Mouse (Mus musculus) thymus, adult 2 months (tissue): ENCODE data around the gene Dgki. TPM values are rescaled to one million over a fixed set of nuclear protein-coding genes. Genes with fewer than 3 reads are reported as not detected.

Experiments used
- DNase-seq: peaks from one replicate; pipeline ENCODE4 v3.0.0; 2021
- H3K27ac ChIP-seq: fragments of 200-500 bp; 2 replicates; pipeline ENCODE4 v1.5.1; 2012; ENCODE audit warnings: low read length, control low read depth; ENCODE audit not compliant: control insufficient read depth, insufficient read depth
- H3K27me3 ChIP-seq: fragments of 200-500 bp; 2 replicates; pipeline ENCODE4 v1.6.1; 2012; ENCODE audit warnings: mild to moderate bottlenecking, low read length, moderate library complexity, mixed read lengths; ENCODE audit not compliant: control insufficient read depth, insufficient read depth
- H3K36me3 ChIP-seq: fragments of 200-500 bp; 2 replicates; pipeline ENCODE4 v1.6.1; 2012; ENCODE audit warnings: mild to moderate bottlenecking, low read length, moderate library complexity; ENCODE audit not compliant: control insufficient read depth, insufficient read depth
- H3K4me1 ChIP-seq: fragments of 200-500 bp; replicated peaks from 2 replicates; pipeline ENCODE4 v1.6.1; 2012; ENCODE audit warnings: low read length; ENCODE audit not compliant: control insufficient read depth, insufficient read depth
- H3K4me3 ChIP-seq: fragments of 200-500 bp; 2 replicates; pipeline ENCODE4 v1.5.1; 2012; ENCODE audit warnings: mild to moderate bottlenecking, low read length, control low read depth, moderate library complexity; ENCODE audit not compliant: control insufficient read depth, insufficient read depth
- CTCF ChIP-seq: fragments of 200-500 bp; IDR thresholded peaks from 2 replicates; pipeline ENCODE4 v1.5.1; 2012; ENCODE audit warnings: mild to moderate bottlenecking, control low read depth, low read length, moderate library complexity, borderline replicate concordance; ENCODE audit not compliant: control insufficient read depth, poor library complexity, insufficient read depth; ENCODE audit errors: extremely low read depth
- POLR2A ChIP-seq: fragments of 200-500 bp; IDR thresholded peaks from 2 replicates; pipeline ENCODE4 v1.6.1; 2012; ENCODE audit warnings: mild to moderate bottlenecking, low read length, control low read depth, moderate library complexity; ENCODE audit not compliant: control insufficient read depth, poor library complexity, insufficient read depth; ENCODE audit errors: extremely low read depth
- WGBS: fragments of 180-500 bp; shearing (Covaris S2); methylation state at CpG from one replicate; pipeline ENCODE4 v1.1.7; 2018; 5-methylcytosine and 5-hydroxymethylcytosine counted together
- polyA plus RNA-seq: library from polyadenylated mRNA; depleted of rRNA; stranded (reverse); fragments of >200 nt; gene quantifications from 2 replicates; pipeline ENCODE4 v1.2.3, GENCODE M21; 2012

Gene Dgki
- polyA plus RNA-seq, 1 experiment = 0.15 TPM

GRCm38 (mm10) chr6:36810448-36810847 lies 489.5 kb downstream of the Dgki start:
- Histone ChIP-seq H3K27me3 (no peaks in the 10 kb centered on the region), H3K4me3 (no peak overlapping the region), H3K4me1 (no peaks in the 10 kb centered on the region), H3K27ac (no peak overlapping the region), H3K36me3 (no peaks in the 10 kb centered on the region)
- no peak for DNase-seq
- TF ChIP-seq POLR2A (no peak), CTCF (no peak)
- 36% methylated on average over 5 of the region's 5 CpGs for WGBS

DNA sequence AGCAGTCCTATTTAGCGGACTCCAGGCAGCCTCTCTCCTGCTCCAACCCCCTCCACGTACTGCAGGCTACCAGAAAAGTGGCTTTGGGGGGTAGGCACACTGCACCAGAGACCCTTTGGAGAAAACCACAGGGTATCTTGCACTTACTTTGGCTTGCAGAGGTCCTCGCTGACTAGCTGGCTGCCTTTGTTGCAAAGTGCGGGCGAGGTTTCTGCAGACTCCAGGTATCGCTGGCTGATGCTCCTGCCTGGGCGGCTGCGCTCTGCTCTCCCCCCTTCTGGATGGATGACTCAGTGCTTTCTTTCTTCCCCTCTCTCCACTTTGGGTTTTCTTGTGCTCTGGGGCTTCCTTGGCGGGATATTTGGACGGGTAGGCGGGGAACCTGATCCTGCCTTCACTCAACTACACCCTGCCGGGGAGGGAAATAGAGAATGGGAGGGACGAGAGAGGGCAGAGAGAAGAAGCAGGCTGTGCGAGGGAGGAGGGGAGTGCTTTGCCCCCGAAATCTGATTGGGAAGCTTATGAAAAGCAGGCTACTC lies 490.2 kb downstream of the Dgki start, which contains the start of gene Ptn:
Ptn (minus strand) TSS at position 474 of the 539 bp plus-strand sequence.
- 8% methylated on average over 15 of the region's 15 CpGs for WGBS
- DNase-seq = no peak
- no peaks in the 10 kb centered on the region for H3K36me3 ChIP-seq
- no peak within 1 kb of the TSS for H3K4me3 ChIP-seq
- H3K27ac ChIP-seq = no peak within 1 kb of the TSS
- no peak for TF ChIP-seq POLR2A
- TF ChIP-seq CTCF = no peak
- H3K4me1 ChIP-seq = no peaks in the 10 kb centered on the region
- no peaks in the 10 kb centered on the region for H3K27me3 ChIP-seq

DNA sequence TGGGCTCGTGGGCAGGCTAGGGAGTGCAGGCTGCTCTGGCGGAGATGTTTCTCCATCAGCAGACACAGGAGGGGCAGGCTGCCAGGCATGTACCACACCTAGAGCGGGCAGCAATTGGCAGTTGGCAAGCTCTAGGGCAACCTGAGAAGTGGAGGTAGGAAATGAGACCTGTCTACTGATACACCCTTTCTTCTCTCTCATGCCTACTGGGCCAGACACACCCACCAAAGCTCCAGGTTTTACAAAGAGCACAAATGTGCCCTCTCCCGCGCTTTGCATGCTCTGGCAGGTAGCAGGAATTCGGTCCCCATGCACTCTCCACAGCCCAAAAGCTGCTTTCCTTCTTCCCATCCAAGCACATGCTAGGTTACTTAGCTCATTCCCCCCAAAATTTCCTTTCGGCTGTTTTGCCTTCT lies 490.7 kb downstream of the Dgki start:
- no peaks in the 10 kb centered on the region for H3K4me1 ChIP-seq
- no peaks in the 10 kb centered on the region for H3K36me3 ChIP-seq
- no peaks in the 10 kb centered on the region for H3K27me3 ChIP-seq
- H3K27ac ChIP-seq = no peak overlapping the region
- TF ChIP-seq POLR2A = no peak
- TF ChIP-seq CTCF = no peak
- no peak overlapping the region for H3K4me3 ChIP-seq
- WGBS = 70% methylated on average over 7 of the region's 7 CpGs
- DNase-seq = no peak

DNA sequence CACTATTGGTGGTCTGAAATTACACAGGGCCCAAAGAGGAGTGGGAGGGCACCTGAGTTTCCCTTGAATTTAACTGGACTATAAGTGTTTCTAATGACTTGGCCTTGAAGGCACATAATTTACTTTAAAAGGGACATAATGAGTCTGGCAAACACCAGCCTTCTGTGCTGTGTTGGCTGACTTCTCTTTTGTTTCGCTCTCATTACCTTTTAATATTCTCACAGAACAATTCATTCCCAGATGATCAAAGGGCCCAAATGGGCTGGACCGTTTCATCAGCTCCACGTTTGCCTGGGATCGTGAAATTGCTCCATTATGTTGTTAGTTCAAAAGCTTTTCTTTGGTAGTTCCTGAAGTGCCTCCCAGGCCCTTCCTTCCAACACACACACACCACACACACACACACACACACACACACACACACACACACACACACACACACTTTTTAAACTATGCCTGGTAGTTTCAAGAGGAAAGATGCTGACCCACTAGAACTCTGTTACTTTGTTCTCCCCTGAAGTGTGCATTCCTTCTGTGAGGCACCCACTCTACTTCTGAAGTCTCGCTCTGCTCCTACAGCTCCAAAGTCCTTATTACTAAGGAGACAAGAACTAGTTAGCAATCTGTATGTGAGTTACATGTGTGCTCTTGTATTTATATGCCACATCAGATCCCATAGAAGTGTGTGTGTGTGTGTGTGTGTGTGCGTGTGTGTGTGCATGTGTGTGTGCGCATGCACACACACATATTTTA lies 491.5 kb downstream of the Dgki start:
- Histone ChIP-seq H3K27ac (no peak overlapping the region), H3K36me3 (no peaks in the 10 kb centered on the region), H3K4me1 (no peaks in the 10 kb centered on the region), H3K27me3 (no peaks in the 10 kb centered on the region), H3K4me3 (no peak overlapping the region)
- no peak for TF ChIP-seq POLR2A
- TF ChIP-seq CTCF = no peak
- WGBS = 86% methylated on average over 7 of the region's 7 CpGs
- no peak for DNase-seq

DNA sequence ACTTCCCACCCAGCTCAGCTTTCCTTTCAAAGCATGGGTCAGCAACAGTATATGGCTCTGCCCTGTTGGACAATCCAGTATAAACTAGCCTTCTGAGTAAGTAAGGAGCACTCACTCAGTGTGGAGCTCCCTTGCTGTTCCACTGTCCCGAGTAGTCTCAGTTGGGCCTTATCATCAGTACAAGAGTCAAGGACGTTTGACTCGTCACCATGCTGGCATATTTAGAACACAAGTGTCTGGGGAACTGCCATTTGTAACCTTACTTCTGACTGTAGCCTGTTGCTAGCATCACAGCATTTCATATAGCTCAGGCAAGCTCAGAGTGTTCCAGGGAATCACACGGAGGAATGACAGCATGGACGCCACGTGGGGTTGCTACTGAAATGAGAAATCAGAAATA lies 493.1 kb downstream of the Dgki start:
- TF ChIP-seq CTCF (no peak), POLR2A (no peak)
- no peak overlapping the region for H3K27ac ChIP-seq
- DNase-seq = no peak
- H3K27me3 ChIP-seq = no peaks in the 10 kb centered on the region
- no peaks in the 10 kb centered on the region for H3K4me1 ChIP-seq
- H3K4me3 ChIP-seq = no peak overlapping the region
- WGBS = 91% methylated on average over 6 of the region's 6 CpGs
- no peaks in the 10 kb centered on the region for H3K36me3 ChIP-seq

- WGBS = 92% methylated on average over 5 of the region's 5 CpGs
- no peak for TF ChIP-seq CTCF
- TF ChIP-seq POLR2A = no peak
- H3K4me3 ChIP-seq = no peak overlapping the region
- no peaks in the 10 kb centered on the region for H3K27me3 ChIP-seq
- no peaks in the 10 kb centered on the region for H3K4me1 ChIP-seq
- no peak overlapping the region for H3K27ac ChIP-seq
- DNase-seq = no peak
- no peaks in the 10 kb centered on the region for H3K36me3 ChIP-seq
Observed at GRCm38 (mm10) chr6:36800309-36800946, 499.6 kb downstream of the Dgki start.
